Mouse (Mus musculus): Measurements from ENCODE around the gene Stx16. TPM values are rescaled to one million over a fixed set of nuclear protein-coding genes. Genes with fewer than 3 reads are reported as not detected.

Gene Stx16
- polyA plus RNA-seq, 1 experiment from 2014 or later, result 14.2 TPM

Other genes with a start within 250 kb of the Stx16 start
- gene Npepl1, start 34.0 kb downstream of the Stx16 start, polyA plus RNA-seq (2015; fragmentation: Nextera tagmentation; extraction: Ambion mirVana), result 19.4 and 19.7 TPM in 2 replicates
- 976 and 1,086 TPM in 2 replicates for gene Gnas, start 208.0 kb downstream of the Stx16 start, polyA plus RNA-seq (2015; fragmentation: Nextera tagmentation; extraction: Ambion mirVana)